Mouse (Mus musculus): ENCODE measurements around the gene Dnajc13. TPM values are rescaled to one million over a fixed set of nuclear protein-coding genes. Genes with fewer than 3 reads are reported as not detected.
A peak's percentile ranks its signal among the peaks of the same experiment; 100 is the strongest.

Gene Dnajc13
- polyA plus RNA-seq, 1 experiment from 2014 or later, result 23.4 TPM

- Histone ChIP-seq H3K27me3 (ENCODE audit: insufficient read depth, low read length) (no peaks in the 10 kb centered on the region), H3K9ac (replicated peaks; ENCODE audit: low read length) (no peak overlapping the region), H3K27ac (ENCODE audit: low read length) (no peak overlapping the region), H3K36me3 (ENCODE audit: insufficient read depth, low read length) (peaks cover 8% of the 10 kb centered on the region), H3K9me3 (ENCODE audit: low read length) (no peaks in the 10 kb centered on the region), H3K4me2 (replicated peaks; ENCODE audit: low read depth, low read length) (no peak overlapping the region), H3K4me3 (ENCODE audit: low read length) (no peak overlapping the region), H3K4me1 (ENCODE audit: insufficient read depth, low read length) (no peaks in the 10 kb centered on the region)
- 79% methylated on average over 7 of the region's 7 CpGs for WGBS
- ATAC-seq (ENCODE audit: low FRiP score, low TSS enrichment), result no peak
Measured at GRCm38 (mm10) chr9:104146683-104147082, 116.0 kb downstream of the Dnajc13 start.

- WGBS, result 82% methylated on average over 8 of the region's 8 CpGs
- no peak overlapping the region for H3K27ac ChIP-seq (ENCODE audit: low read length)
- H3K9ac ChIP-seq (replicated peaks; ENCODE audit: low read length), result no peak overlapping the region
- H3K9me3 ChIP-seq (ENCODE audit: low read length), result no peaks in the 10 kb centered on the region
- no peaks in the 10 kb centered on the region for H3K36me3 ChIP-seq (ENCODE audit: insufficient read depth, low read length)
- no peaks in the 10 kb centered on the region for H3K4me1 ChIP-seq (ENCODE audit: insufficient read depth, low read length)
- no peak overlapping the region for H3K4me3 ChIP-seq (ENCODE audit: low read length)
- ATAC-seq (ENCODE audit: low FRiP score, low TSS enrichment), result no peak
- no peak overlapping the region for H3K4me2 ChIP-seq (replicated peaks; ENCODE audit: low read depth, low read length)
- H3K27me3 ChIP-seq (ENCODE audit: insufficient read depth, low read length), result no peaks in the 10 kb centered on the region
Measured at GRCm38 (mm10) chr9:104144314-104144996, 118.3 kb downstream of the Dnajc13 start.

- Histone ChIP-seq H3K9ac (replicated peaks; ENCODE audit: low read length) (no peak overlapping the region), H3K27ac (ENCODE audit: low read length) (no peak overlapping the region), H3K4me2 (replicated peaks; ENCODE audit: low read depth, low read length) (no peak overlapping the region), H3K4me1 (ENCODE audit: insufficient read depth, low read length) (no peaks in the 10 kb centered on the region), H3K9me3 (ENCODE audit: low read length) (no peaks in the 10 kb centered on the region), H3K27me3 (ENCODE audit: insufficient read depth, low read length) (no peaks in the 10 kb centered on the region), H3K36me3 (ENCODE audit: insufficient read depth, low read length) (no peaks in the 10 kb centered on the region), H3K4me3 (ENCODE audit: low read length) (no peak overlapping the region)
- 69% methylated on average over 14 of the region's 14 CpGs for WGBS
- ATAC-seq (ENCODE audit: low FRiP score, low TSS enrichment), result no peak
Measured at GRCm38 (mm10) chr9:104142805-104143204, 119.9 kb downstream of the Dnajc13 start.

DNA sequence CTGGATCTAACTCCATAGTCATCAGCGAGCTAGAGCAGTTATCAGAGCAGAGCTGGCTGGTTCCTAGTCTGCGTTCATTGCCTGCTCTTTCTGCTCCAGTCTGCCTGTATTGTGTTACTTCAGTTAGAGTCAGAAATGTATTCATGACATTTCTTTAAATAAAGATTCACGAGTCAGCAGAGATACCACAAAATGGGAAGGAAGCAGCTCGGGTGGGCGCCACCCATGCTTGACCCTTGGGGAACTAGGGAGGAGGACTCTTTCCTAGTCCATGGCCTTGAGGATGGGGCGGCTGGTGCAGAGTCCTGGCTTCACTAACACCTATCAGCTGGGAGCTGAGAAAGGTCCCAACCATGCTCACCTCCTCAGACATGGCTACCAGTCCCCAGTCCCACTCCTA lies 122.4 kb downstream of the Dnajc13 start:
- H3K4me3 ChIP-seq (ENCODE audit: low read length), result no peak overlapping the region
- H3K36me3 ChIP-seq (ENCODE audit: insufficient read depth, low read length), result no peaks in the 10 kb centered on the region
- H3K27me3 ChIP-seq (ENCODE audit: insufficient read depth, low read length), result no peaks in the 10 kb centered on the region
- H3K4me1 ChIP-seq (ENCODE audit: insufficient read depth, low read length), result no peaks in the 10 kb centered on the region
- H3K4me2 ChIP-seq (replicated peaks; ENCODE audit: low read depth, low read length), result no peak overlapping the region
- no peak for ATAC-seq (ENCODE audit: low FRiP score, low TSS enrichment)
- WGBS, result 87% methylated on average over 6 of the region's 6 CpGs
- H3K27ac ChIP-seq (ENCODE audit: low read length), result no peak overlapping the region
- H3K9ac ChIP-seq (replicated peaks; ENCODE audit: low read length), result no peak overlapping the region
- H3K9me3 ChIP-seq (ENCODE audit: low read length), result no peaks in the 10 kb centered on the region

- WGBS, result 85% methylated on average over 9 of the region's 9 CpGs
- Histone ChIP-seq H3K36me3 (ENCODE audit: insufficient read depth, low read length) (no peaks in the 10 kb centered on the region), H3K9ac (replicated peaks; ENCODE audit: low read length) (no peak overlapping the region), H3K4me1 (ENCODE audit: insufficient read depth, low read length) (no peaks in the 10 kb centered on the region), H3K27me3 (ENCODE audit: insufficient read depth, low read length) (no peaks in the 10 kb centered on the region), H3K27ac (ENCODE audit: low read length) (no peak overlapping the region), H3K4me2 (replicated peaks; ENCODE audit: low read depth, low read length) (no peak overlapping the region), H3K4me3 (ENCODE audit: low read length) (no peak overlapping the region), H3K9me3 (ENCODE audit: low read length) (no peaks in the 10 kb centered on the region)
- ATAC-seq (ENCODE audit: low FRiP score, low TSS enrichment), result no peak
Measured at GRCm38 (mm10) chr9:104130141-104130755, 132.5 kb downstream of the Dnajc13 start.

GRCm38 (mm10) chr9:104128110-104128509 lies 134.6 kb downstream of the Dnajc13 start:
- H3K4me3 ChIP-seq (ENCODE audit: low read length), result no peak overlapping the region
- ATAC-seq (ENCODE audit: low FRiP score, low TSS enrichment), result no peak
- H3K4me2 ChIP-seq (replicated peaks; ENCODE audit: low read depth, low read length), result no peak overlapping the region
- no peak overlapping the region for H3K9ac ChIP-seq (replicated peaks; ENCODE audit: low read length)
- H3K4me1 ChIP-seq (ENCODE audit: insufficient read depth, low read length), result peaks cover 14% of the 10 kb centered on the region
- no peaks in the 10 kb centered on the region for H3K27me3 ChIP-seq (ENCODE audit: insufficient read depth, low read length)
- 64% methylated on average over 2 of the region's 2 CpGs for WGBS
- H3K9me3 ChIP-seq (ENCODE audit: low read length), result no peaks in the 10 kb centered on the region
- no peaks in the 10 kb centered on the region for H3K36me3 ChIP-seq (ENCODE audit: insufficient read depth, low read length)
- H3K27ac ChIP-seq (ENCODE audit: low read length), result no peak overlapping the region

DNA sequence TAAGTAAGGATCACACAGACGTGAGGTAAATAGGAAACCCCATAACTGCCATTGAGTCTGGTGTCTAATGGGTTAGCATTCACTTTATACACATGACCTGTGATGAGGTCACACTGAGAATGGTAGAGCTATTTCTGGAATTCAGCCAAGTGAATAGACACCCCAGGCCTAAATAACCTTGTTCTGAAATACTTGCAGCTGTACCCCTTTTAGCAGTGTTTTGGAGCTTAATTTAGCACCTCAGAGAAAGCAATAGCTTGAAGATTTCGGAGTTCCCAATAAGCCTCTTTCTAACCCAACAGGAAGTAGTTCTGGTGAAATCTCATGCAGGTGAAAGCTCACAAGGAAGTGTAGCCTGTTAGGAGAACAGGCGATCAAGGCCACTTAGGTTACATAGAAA lies 135.9 kb downstream of the Dnajc13 start, which contains the start of gene Ackr4:
Ackr4 (minus strand) TSS at position 101 of the 400 bp plus-strand sequence.
- no peak for ATAC-seq (ENCODE audit: low FRiP score, low TSS enrichment)
- WGBS, result 86% methylated on average over 3 of the region's 3 CpGs
- Histone ChIP-seq H3K9me3 (ENCODE audit: low read length) (no peaks in the 10 kb centered on the region), H3K4me3 (ENCODE audit: low read length) (no peak within 1 kb of the TSS), H3K36me3 (ENCODE audit: insufficient read depth, low read length) (no peaks in the 10 kb centered on the region), H3K27ac (ENCODE audit: low read length) (no peak within 1 kb of the TSS), H3K9ac (replicated peaks; ENCODE audit: low read length) (no peak within 1 kb of the TSS), H3K27me3 (ENCODE audit: insufficient read depth, low read length) (no peaks in the 10 kb centered on the region), H3K4me2 (replicated peaks; ENCODE audit: low read depth, low read length) (no peak within 1 kb of the TSS), H3K4me1 (ENCODE audit: insufficient read depth, low read length) (peaks cover 20% of the 10 kb centered on the region)

- Histone ChIP-seq H3K9me3 (ENCODE audit: low read length) (no peaks in the 10 kb centered on the region), H3K27me3 (ENCODE audit: insufficient read depth, low read length) (no peaks in the 10 kb centered on the region), H3K4me2 (replicated peaks; ENCODE audit: low read depth, low read length) (0 out of 2 replicates have a peak overlapping the region, but pooled peaks have one; percentile 5), H3K36me3 (ENCODE audit: insufficient read depth, low read length) (no peaks in the 10 kb centered on the region), H3K4me1 (ENCODE audit: insufficient read depth, low read length) (peaks cover 20% of the 10 kb centered on the region), H3K4me3 (ENCODE audit: low read length) (no peak overlapping the region), H3K9ac (replicated peaks; ENCODE audit: low read length) (no peak overlapping the region; the same call in 1 of the 2 replicates), H3K27ac (ENCODE audit: low read length) (peak overlapping the region; percentile 75)
- 10% methylated on average over 5 of the region's 5 CpGs for WGBS
- ATAC-seq (ENCODE audit: low FRiP score, low TSS enrichment), result peak; percentile 64
Measured at GRCm38 (mm10) chr9:104123622-104124021, 139.1 kb downstream of the Dnajc13 start.

- no peak overlapping the region for H3K4me3 ChIP-seq (ENCODE audit: low read length)
- H3K9ac ChIP-seq (replicated peaks; ENCODE audit: low read length), result no peak overlapping the region
- H3K27me3 ChIP-seq (ENCODE audit: insufficient read depth, low read length), result no peaks in the 10 kb centered on the region
- H3K9me3 ChIP-seq (ENCODE audit: low read length), result no peaks in the 10 kb centered on the region
- peak overlapping the region; percentile 75 for H3K27ac ChIP-seq (ENCODE audit: low read length)
- H3K36me3 ChIP-seq (ENCODE audit: insufficient read depth, low read length), result no peaks in the 10 kb centered on the region
- H3K4me1 ChIP-seq (ENCODE audit: insufficient read depth, low read length), result peaks cover 20% of the 10 kb centered on the region
- peak; percentile 46 for ATAC-seq (ENCODE audit: low FRiP score, low TSS enrichment)
- H3K4me2 ChIP-seq (replicated peaks; ENCODE audit: low read depth, low read length), result 0 out of 2 replicates have a peak overlapping the region, but pooled peaks have one; percentile 5
- 34% methylated on average over 5 of the region's 5 CpGs for WGBS
Measured at GRCm38 (mm10) chr9:104123101-104123500, 139.6 kb downstream of the Dnajc13 start.

GRCm38 (mm10) chr9:104109151-104109550 lies 153.6 kb downstream of the Dnajc13 start:
- H3K4me1 ChIP-seq (ENCODE audit: insufficient read depth, low read length), result no peaks in the 10 kb centered on the region
- H3K27ac ChIP-seq (ENCODE audit: low read length), result no peak overlapping the region
- no peak overlapping the region for H3K4me3 ChIP-seq (ENCODE audit: low read length)
- H3K36me3 ChIP-seq (ENCODE audit: insufficient read depth, low read length), result no peaks in the 10 kb centered on the region
- peaks cover 5% of the 10 kb centered on the region; the same call in 1 of the 2 replicates for H3K9me3 ChIP-seq (ENCODE audit: low read length)
- H3K27me3 ChIP-seq (ENCODE audit: insufficient read depth, low read length), result no peaks in the 10 kb centered on the region
- H3K4me2 ChIP-seq (replicated peaks; ENCODE audit: low read depth, low read length), result no peak overlapping the region
- 94% methylated on average over 5 of the region's 5 CpGs for WGBS
- no peak overlapping the region for H3K9ac ChIP-seq (replicated peaks; ENCODE audit: low read length)
- no peak for ATAC-seq (ENCODE audit: low FRiP score, low TSS enrichment)

Measured in kidney, embryonic 16.5 days (tissue).